Mouse (Mus musculus) ES-E14 (cell line): ENCODE measurements around the gene Ptprt. TPM values are rescaled to one million over a fixed set of nuclear protein-coding genes. Genes with fewer than 3 reads are reported as not detected.

Experiments
- DNase-seq: peaks from one replicate; pipeline ENCODE4 v3.0.0-alpha.2; 2013; ENCODE audit warnings: low read depth, low spot score
- H3K27ac ChIP-seq: 2 replicates; pipeline ENCODE4 v1.5.1; 2012; ENCODE audit warnings: low read depth, mild to moderate bottlenecking, low read length, moderate library complexity, mixed read lengths; ENCODE audit not compliant: poor library complexity, insufficient read depth, severe bottlenecking
- H3K36me3 ChIP-seq: 2 replicates; pipeline ENCODE4 v1.6.1; 2012; ENCODE audit warnings: mild to moderate bottlenecking, low read length, moderate library complexity, mixed read lengths; ENCODE audit not compliant: control insufficient read depth, poor library complexity, insufficient read depth, severe bottlenecking
- H3K4me1 ChIP-seq, 2 experiments: fragments of 150-350 bp in 1 of 2; sonication (generic) in 1 of 2; 2 replicates each; pipeline ENCODE4 v1.6.1; 2012; ENCODE audit warnings: low read length in 2 of 2, mild to moderate bottlenecking in 1 of 2, mixed read lengths in 1 of 2; ENCODE audit not compliant: control insufficient read depth in 2 of 2, insufficient read depth in 2 of 2, poor library complexity in 1 of 2
- H3K4me3 ChIP-seq, 2 experiments: fragments of 150-350 bp in 1 of 2; sonication (generic) in 1 of 2; 2 replicates each; pipeline ENCODE4 v1.5.1; 2012; ENCODE audit warnings: low read length in 2 of 2, low read depth in 1 of 2, mild to moderate bottlenecking in 1 of 2, mixed read lengths in 1 of 2; ENCODE audit not compliant: insufficient read depth in 1 of 2, poor library complexity in 1 of 2, severe bottlenecking in 1 of 2
- H3K9ac ChIP-seq: 2 replicates; pipeline ENCODE4 v1.6.1; 2012; ENCODE audit warnings: low read depth, mild to moderate bottlenecking, low read length, mixed read lengths; ENCODE audit not compliant: poor library complexity, insufficient read depth, severe bottlenecking
- H3K9me3 ChIP-seq: fragments of 150-350 bp; sonication (generic); 2 replicates; pipeline ENCODE4 v1.6.1; 2012; ENCODE audit warnings: low read depth, mild to moderate bottlenecking, low read length; ENCODE audit not compliant: control insufficient read depth, insufficient read depth
- CHD2 ChIP-seq: IDR thresholded peaks from 2 replicates; pipeline ENCODE4 v1.6.1; 2014; ENCODE audit warnings: mild to moderate bottlenecking, low read depth, low read length, inconsistent platforms
- HCFC1 ChIP-seq: IDR thresholded peaks from 2 replicates; pipeline ENCODE4 v1.6.1; 2012; ENCODE audit warnings: low read length, inconsistent platforms, borderline replicate concordance; ENCODE audit not compliant: insufficient read depth
- MAFK ChIP-seq: IDR thresholded peaks from 2 replicates; pipeline ENCODE4 v1.6.1; 2014; ENCODE audit warnings: mild to moderate bottlenecking, low read depth, low read length, inconsistent platforms; ENCODE audit not compliant: insufficient read depth
- ZC3H11A ChIP-seq: IDR thresholded peaks from 2 replicates; pipeline ENCODE4 v1.6.1; 2012; ENCODE audit warnings: low read depth, mild to moderate bottlenecking, inconsistent platforms, low read length, borderline replicate concordance
- ZNF384 ChIP-seq: IDR thresholded peaks from 2 replicates; pipeline ENCODE4 v1.6.1; 2012; ENCODE audit warnings: low read depth, low read length, inconsistent platforms
- in situ Hi-C, 2 experiments: fragments of 600-800 bp; cut with MboI; formaldehyde crosslinking; loops; one replicate each; pipeline ENCODE4 v1.15.1; 2025; ENCODE audit warnings: low sequenced_read_pairs in 2 of 2, inconsistent platforms in 1 of 2; ENCODE audit not compliant: unreplicated experiment in 2 of 2
- total RNA-seq: library from RNA; depleted of rRNA; stranded (reverse); fragments of 300-350 nt; gene quantifications from 2 replicates; pipeline ENCODE4 v1.2.3, GENCODE M21; 2012

Gene Ptprt
- total RNA-seq, 1 experiment = 0.40 TPM

DNA sequence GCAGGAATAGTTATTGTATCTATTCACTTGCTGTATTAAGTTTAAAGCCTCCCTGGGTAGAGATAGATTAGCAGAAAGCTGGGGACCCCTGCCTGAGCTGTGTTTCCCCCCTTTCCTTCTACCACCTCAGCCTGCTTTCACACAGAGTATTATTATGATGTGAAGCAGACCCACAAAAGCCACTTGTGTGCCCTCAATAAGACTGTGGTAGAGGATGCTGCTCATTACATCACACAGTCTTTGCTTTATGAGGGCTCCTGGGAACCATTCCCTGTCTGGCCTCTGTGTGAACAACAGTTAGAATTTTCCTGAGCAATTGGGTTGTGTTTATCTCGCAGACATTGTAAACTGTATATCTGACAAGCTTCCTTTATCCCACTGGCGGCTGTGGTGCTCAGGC lies 409.7 kb downstream of the Ptprt start:
- Histone ChIP-seq H3K27ac (no peak overlapping the region), H3K4me1 (no peaks in the 10 kb centered on the region), H3K9me3 (no peaks in the 10 kb centered on the region), H3K4me3 (no peak overlapping the region), H3K9ac (no peak overlapping the region), H3K36me3 (no peaks in the 10 kb centered on the region)
- DNase-seq = no peak
- TF ChIP-seq ZNF384 (no peak), CHD2 (no peak), MAFK (no peak), HCFC1 (no peak), ZC3H11A (no peak)
- in situ Hi-C loops = no loop called here

DNA sequence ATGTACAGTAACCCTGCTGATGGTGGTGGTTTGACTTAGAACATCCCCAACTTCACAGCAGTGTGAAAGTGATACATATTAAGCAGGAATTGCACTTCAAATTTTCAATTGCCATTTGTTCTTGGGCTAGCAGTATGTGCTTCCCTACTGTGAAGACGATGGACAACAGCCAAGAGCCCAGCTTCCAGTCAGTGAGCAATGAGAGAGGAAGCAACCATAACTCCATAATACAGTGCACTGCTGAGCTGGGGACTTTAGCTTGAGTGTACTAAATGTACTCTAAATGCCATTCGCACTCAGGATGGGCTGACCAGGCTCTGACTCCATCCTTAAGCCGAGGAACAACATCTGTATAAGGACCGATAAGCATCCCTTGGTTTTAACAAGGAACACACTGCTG lies 412.7 kb downstream of the Ptprt start:
- no peak for TF ChIP-seq ZNF384
- TF ChIP-seq CHD2 = no peak
- TF ChIP-seq MAFK = no peak
- TF ChIP-seq ZC3H11A = no peak
- no peak for TF ChIP-seq HCFC1
- Histone ChIP-seq H3K9ac (no peak overlapping the region), H3K4me1 (no peaks in the 10 kb centered on the region), H3K27ac (no peak overlapping the region), H3K36me3 (no peaks in the 10 kb centered on the region), H3K9me3 (no peaks in the 10 kb centered on the region), H3K4me3 (no peak overlapping the region)
- DNase-seq = no peak
- in situ Hi-C loops = no loop called here

GRCm38 (mm10) chr2:162222476-162222875 lies 438.5 kb downstream of the Ptprt start:
- TF ChIP-seq ZC3H11A = no peak
- no peak for TF ChIP-seq HCFC1
- TF ChIP-seq CHD2 = no peak
- TF ChIP-seq MAFK = no peak
- no peak for TF ChIP-seq ZNF384
- no peaks in the 10 kb centered on the region for H3K36me3 ChIP-seq
- H3K9me3 ChIP-seq = no peaks in the 10 kb centered on the region
- in situ Hi-C loops = no loop called here
- H3K4me1 ChIP-seq = no peaks in the 10 kb centered on the region
- H3K9ac ChIP-seq = no peak overlapping the region
- DNase-seq = no peak
- H3K4me3 ChIP-seq = no peak overlapping the region
- H3K27ac ChIP-seq = no peak overlapping the region

GRCm38 (mm10) chr2:162220586-162220985 lies 440.4 kb downstream of the Ptprt start:
- in situ Hi-C loops = no loop called here
- no peaks in the 10 kb centered on the region for H3K4me1 ChIP-seq
- no peak for TF ChIP-seq CHD2
- no peak for TF ChIP-seq ZNF384
- TF ChIP-seq MAFK = no peak
- no peak for TF ChIP-seq ZC3H11A
- no peak for TF ChIP-seq HCFC1
- H3K27ac ChIP-seq = no peak overlapping the region
- H3K9me3 ChIP-seq = no peaks in the 10 kb centered on the region
- DNase-seq = no peak
- no peaks in the 10 kb centered on the region for H3K36me3 ChIP-seq
- no peak overlapping the region for H3K9ac ChIP-seq
- H3K4me3 ChIP-seq = no peak overlapping the region

DNA sequence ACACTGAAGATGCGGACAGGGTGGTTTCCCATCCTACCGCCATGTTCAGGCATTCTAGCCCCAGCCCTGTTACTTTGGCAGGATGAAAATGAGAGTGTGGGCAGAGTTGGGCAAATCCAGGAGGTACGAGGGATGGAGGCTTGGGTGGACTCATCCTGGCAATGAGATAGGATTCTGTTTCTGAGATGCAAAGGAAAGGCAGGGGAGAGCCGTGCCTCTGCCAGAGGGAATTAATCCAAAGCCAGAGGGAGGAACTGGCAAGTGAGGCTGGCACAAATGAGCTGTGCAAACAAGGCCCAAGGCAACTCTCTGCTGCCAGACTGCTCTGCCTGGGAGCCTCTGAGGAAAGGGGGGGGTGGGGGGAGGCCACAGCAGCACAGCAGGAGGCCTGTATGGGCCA lies 441.4 kb downstream of the Ptprt start:
- Histone ChIP-seq H3K9ac (no peak overlapping the region), H3K36me3 (no peaks in the 10 kb centered on the region), H3K9me3 (no peaks in the 10 kb centered on the region), H3K4me1 (no peaks in the 10 kb centered on the region), H3K27ac (no peak overlapping the region), H3K4me3 (no peak overlapping the region)
- no peak for DNase-seq
- TF ChIP-seq HCFC1 (no peak), MAFK (no peak), ZC3H11A (no peak), CHD2 (no peak), ZNF384 (no peak)
- in situ Hi-C loops = no loop called here
